Mouse (Mus musculus) liver, embryonic 14.5 days (tissue): ENCODE results near the gene Grap2. TPM values are rescaled to one million over a fixed set of nuclear protein-coding genes. Genes with fewer than 3 reads are reported as not detected.

Source experiments
- ATAC-seq: fragments of 200-750 bp; cut with Nextera tagmentation; 2 replicates; pipeline ENCODE4 v1.8.0; 2017; ENCODE audit warnings: moderate number of reproducible peaks, mild to moderate bottlenecking, moderate library complexity; ENCODE audit not compliant: insufficient read depth
- DNase-seq, 3 experiments: peaks; one replicate each; pipeline ENCODE4 v3.0.0-alpha.2; 2012 to 2013; ENCODE audit warnings: low read depth in 3 of 3, low spot score in 3 of 3
- H3K27ac ChIP-seq: fragments of 300-500 bp; sonication (generic); 2 replicates; pipeline ENCODE4 v1.5.1; 2014; ENCODE audit warnings: moderate library complexity, mild to moderate bottlenecking, control low read depth, inconsistent platforms
- H3K27me3 ChIP-seq: fragments of 300-500 bp; sonication (generic); 2 replicates; pipeline ENCODE4 v1.6.1; 2014; ENCODE audit warnings: mild to moderate bottlenecking, low read length, moderate library complexity; ENCODE audit not compliant: control insufficient read depth, insufficient read depth
- H3K36me3 ChIP-seq: fragments of 300-500 bp; sonication (generic); replicated peaks from 2 replicates; pipeline ENCODE4 v1.6.1; 2014; ENCODE audit warnings: low read depth; ENCODE audit not compliant: control insufficient read depth, insufficient read depth
- H3K4me1 ChIP-seq, 2 experiments: fragments of 200-500 bp in 1 of 2; fragments of 300-500 bp in 1 of 2; sonication (generic) in 1 of 2; replicated peaks; 2 replicates each; pipeline ENCODE4 v1.6.1; 2012 to 2014; ENCODE audit warnings: antibody characterized with exemption in 1 of 2, inconsistent platforms in 1 of 2, low read length in 1 of 2; ENCODE audit not compliant: control insufficient read depth in 2 of 2, insufficient read depth in 2 of 2
- H3K4me2 ChIP-seq: fragments of 300-500 bp; sonication (generic); 2 replicates; pipeline ENCODE4 v1.6.1; 2014; ENCODE audit warnings: low read depth, mild to moderate bottlenecking, control low read depth, moderate library complexity
- H3K4me3 ChIP-seq, 2 experiments: fragments of 200-500 bp in 1 of 2; fragments of 300-500 bp in 1 of 2; sonication (generic) in 1 of 2; 2 replicates each; pipeline ENCODE4 v1.5.1; 2012 to 2014; ENCODE audit warnings: low read depth in 2 of 2, low read length in 2 of 2, mild to moderate bottlenecking in 2 of 2, control low read depth in 1 of 2, inconsistent platforms in 1 of 2, moderate library complexity in 1 of 2; ENCODE audit not compliant: insufficient read depth in 1 of 2
- H3K9ac ChIP-seq: fragments of 300-500 bp; sonication (generic); replicated peaks from 2 replicates; pipeline ENCODE4 v1.6.1; 2014; ENCODE audit warnings: mild to moderate bottlenecking, control low read depth, moderate library complexity
- H3K9me3 ChIP-seq: fragments of 300-500 bp; sonication (generic); 2 replicates; pipeline ENCODE4 v1.6.1; 2016; ENCODE audit warnings: low read length, mixed read lengths; ENCODE audit not compliant: control insufficient read depth
- CTCF ChIP-seq: IDR thresholded peaks from 2 replicates; pipeline ENCODE4 v1.5.1; 2016; ENCODE audit warnings: antibody characterized with exemption, low read depth, control low read depth
- EP300 ChIP-seq: IDR thresholded peaks from 2 replicates; pipeline ENCODE4 v1.6.1; 2016; ENCODE audit warnings: antibody characterized with exemption, low read depth
- WGBS: fragments of 180-500 bp; shearing (Covaris S2); extraction: QIAGEN DNeasy Blood & Tissue Kit; methylation state at CpG from one replicate; pipeline ENCODE4 v1.1.7; 2014; ENCODE audit not compliant: insufficient replicate concordance; 5-methylcytosine and 5-hydroxymethylcytosine counted together
- polyA plus RNA-seq, 2 experiments: library from polyadenylated mRNA; depleted of rRNA in 1 of 2; stranded (reverse) in 1 of 2; unstranded in 1 of 2; fragments of >200 nt; fragmentation: Nextera tagmentation in 1 of 2; extraction: Ambion mirVana in 1 of 2; gene quantifications; 2 replicates each; pipeline versions ENCODE4 v1.2.1 to v1.2.3; 2012 to 2014

Grap2 gene
- polyA plus RNA-seq, 2 experiments: 8.7 to 21.8 TPM

GRCm38 (mm10) chr15:80566696-80567095, 5.7 kb upstream of the Grap2 start:
- ATAC-seq: no peak
- Histone ChIP-seq H3K9me3 (no peaks in the 10 kb centered on the region), H3K4me3 (no peak overlapping the region), H3K4me2 (no peak overlapping the region), H3K27ac (no peak overlapping the region), H3K9ac (no peak overlapping the region), H3K36me3 (no peaks in the 10 kb centered on the region), H3K4me1 (no peaks in the 10 kb centered on the region), H3K27me3 (peaks cover 5% of the 10 kb centered on the region; the same call in 1 of the 2 replicates)
- 73% methylated on average over 6 of the region's 6 CpGs for WGBS
- no peak for DNase-seq
- TF ChIP-seq CTCF (no peak), EP300 (no peak)

DNA sequence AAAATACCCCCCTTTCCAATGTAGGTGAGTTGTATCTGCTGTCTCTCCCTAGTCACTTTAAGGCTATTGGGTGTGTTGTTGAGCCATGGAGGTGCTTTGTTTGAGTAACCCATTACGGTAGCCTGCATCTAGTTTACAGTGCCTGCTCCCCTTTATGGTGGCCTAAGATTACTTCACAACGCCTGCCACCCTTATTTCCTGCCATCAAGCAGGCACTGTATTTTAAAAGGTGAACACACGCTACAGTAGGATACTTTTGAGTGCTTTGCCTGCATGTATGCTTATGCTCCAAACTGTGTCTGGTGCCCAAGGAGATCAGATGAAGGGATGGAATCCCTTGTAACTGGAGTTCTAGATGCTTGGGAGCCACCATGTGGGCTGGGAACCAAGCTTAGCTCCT, 5.3 kb upstream of the Grap2 start:
- Histone ChIP-seq H3K4me3 (no peak overlapping the region), H3K9ac (no peak overlapping the region), H3K27me3 (peaks cover 9% of the 10 kb centered on the region), H3K4me1 (no peaks in the 10 kb centered on the region), H3K9me3 (no peaks in the 10 kb centered on the region), H3K36me3 (no peaks in the 10 kb centered on the region), H3K27ac (no peak overlapping the region), H3K4me2 (no peak overlapping the region)
- no peak for ATAC-seq
- TF ChIP-seq CTCF: no peak
- no peak for TF ChIP-seq EP300
- no peak for DNase-seq
- WGBS: 62% methylated on average over 3 of the region's 3 CpGs

GRCm38 (mm10) chr15:80567731-80568130, 4.7 kb upstream of the Grap2 start:
- H3K27ac ChIP-seq: no peak overlapping the region
- WGBS: 62% methylated on average over 4 of the region's 4 CpGs
- no peaks in the 10 kb centered on the region for H3K9me3 ChIP-seq
- no peak overlapping the region for H3K4me3 ChIP-seq
- H3K36me3 ChIP-seq: no peaks in the 10 kb centered on the region
- no peak for DNase-seq
- no peak overlapping the region for H3K9ac ChIP-seq
- ATAC-seq: no peak
- H3K27me3 ChIP-seq: peaks cover 14% of the 10 kb centered on the region
- no peak for TF ChIP-seq CTCF
- no peak overlapping the region for H3K4me2 ChIP-seq
- H3K4me1 ChIP-seq: no peaks in the 10 kb centered on the region

GRCm38 (mm10) chr15:80569205-80569604, 3.2 kb upstream of the Grap2 start:
- Histone ChIP-seq H3K9ac (no peak overlapping the region), H3K4me3 (no peak overlapping the region), H3K27ac (no peak overlapping the region), H3K4me2 (no peak overlapping the region), H3K36me3 (no peaks in the 10 kb centered on the region), H3K9me3 (no peaks in the 10 kb centered on the region), H3K4me1 (no peaks in the 10 kb centered on the region), H3K27me3 (peaks cover 14% of the 10 kb centered on the region)
- ATAC-seq (no peak), DNase-seq (no peak)
- TF ChIP-seq CTCF: no peak
- no peak for TF ChIP-seq EP300
- 47% methylated on average over 7 of the region's 7 CpGs for WGBS

GRCm38 (mm10) chr15:80570226-80570625, 2.2 kb upstream of the Grap2 start:
- 62% methylated on average over 1 of the region's 1 CpGs for WGBS
- ATAC-seq (no peak), DNase-seq (no peak)
- H3K36me3 ChIP-seq: no peaks in the 10 kb centered on the region
- H3K4me1 ChIP-seq: no peaks in the 10 kb centered on the region
- H3K27me3 ChIP-seq: peaks cover 14% of the 10 kb centered on the region
- no peak overlapping the region for H3K4me3 ChIP-seq
- TF ChIP-seq CTCF (no peak), EP300 (no peak)
- no peaks in the 10 kb centered on the region for H3K9me3 ChIP-seq
- no peak overlapping the region for H3K9ac ChIP-seq
- H3K4me2 ChIP-seq: no peak overlapping the region
- no peak overlapping the region for H3K27ac ChIP-seq
